Mouse (Mus musculus) Muller cell, postnatal 12 days (primary cell): ENCODE data around the gene Ctr9.

ENCODE experiments used
- DNase-seq: peaks from one replicate; pipeline ENCODE4 v3.0.0-alpha.2; 2015; ENCODE audit errors: inconsistent ontology term

Gene Ctr9

DNA sequence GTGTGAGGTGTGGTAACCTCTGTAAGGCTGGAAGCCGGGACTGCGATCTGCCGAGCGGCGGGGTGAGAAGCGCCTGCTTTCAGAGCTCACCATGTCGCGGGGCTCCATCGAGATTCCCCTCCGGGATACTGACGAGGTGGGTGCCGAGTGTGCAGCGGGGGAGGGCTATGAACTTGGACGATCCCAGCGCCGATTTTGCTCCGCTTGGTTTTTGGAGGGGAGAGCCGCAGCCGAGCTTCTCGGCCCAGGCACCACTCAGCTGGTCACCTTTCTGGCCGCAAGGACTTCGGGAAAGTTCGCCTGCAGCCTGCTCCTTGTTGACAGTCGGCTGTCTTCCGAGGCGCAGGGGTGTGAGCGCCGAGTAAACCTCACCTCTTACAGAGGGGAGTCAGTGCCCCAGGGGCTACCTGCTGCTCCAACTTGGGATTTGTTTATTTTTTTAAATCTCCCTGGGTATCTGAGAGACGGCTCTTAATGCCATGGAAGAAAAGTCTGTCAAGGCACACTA lies 349 bp downstream of the Ctr9 start:
- no peak for DNase-seq

DNA sequence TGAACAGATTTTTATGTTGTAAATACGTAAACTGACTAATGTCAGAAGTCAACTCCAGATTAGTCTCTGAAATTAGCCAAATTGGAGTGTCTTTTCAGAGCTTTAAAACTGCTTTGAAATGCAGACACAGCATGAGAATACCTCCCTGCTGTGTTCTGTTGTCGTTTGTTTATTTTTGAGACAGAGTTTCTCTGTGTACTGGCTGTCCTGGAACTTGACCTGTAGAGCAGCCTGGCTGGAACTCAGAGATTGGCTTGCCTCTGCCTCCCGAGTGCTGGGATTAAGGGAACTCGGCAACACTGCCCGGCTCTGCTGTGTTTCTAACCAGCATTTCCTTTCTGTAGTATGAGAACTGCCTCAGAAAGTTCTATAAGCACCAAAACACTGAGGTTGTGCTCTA lies 20.2 kb downstream of the Ctr9 start:
- DNase-seq = no peak

DNA sequence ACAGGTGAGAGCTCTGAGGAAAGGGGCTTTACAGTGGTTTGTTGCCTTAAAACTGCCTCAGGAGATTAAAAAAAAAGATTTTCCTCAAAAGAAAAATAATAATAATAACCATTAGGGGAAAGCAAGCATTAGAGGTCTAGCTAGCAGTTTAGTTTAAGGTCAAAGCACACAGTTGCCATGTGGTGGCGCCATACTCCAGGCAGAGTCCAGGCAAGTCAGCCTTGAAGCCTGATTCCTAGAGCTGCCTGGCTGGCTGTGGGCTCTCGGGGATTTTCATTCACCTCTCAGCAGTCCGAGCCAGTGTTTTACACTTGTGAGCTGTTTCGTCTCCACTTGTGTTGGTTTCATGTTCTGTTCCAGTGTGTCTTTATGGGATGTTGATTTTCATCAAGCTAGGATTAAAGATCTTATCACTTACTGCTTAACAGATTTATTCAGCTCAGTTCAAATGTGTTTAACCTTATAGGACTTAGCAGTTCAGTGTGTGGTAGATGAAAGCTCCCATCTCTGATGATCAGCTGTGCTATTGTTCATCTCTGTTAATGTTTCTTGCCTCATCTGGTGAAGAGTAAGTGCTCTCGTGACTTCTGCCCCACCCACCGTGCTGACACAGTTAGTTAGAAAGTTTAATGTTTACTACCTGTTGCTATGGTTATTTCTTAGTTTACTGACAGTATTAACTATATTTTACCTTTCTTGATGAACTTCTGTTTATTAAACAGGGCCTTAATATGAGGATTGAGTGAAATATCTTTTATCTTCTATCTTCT lies 21.1 kb downstream of the Ctr9 start:
- no peak for DNase-seq

GRCm38 (mm10) chr7:111055221-111055620 lies 26.5 kb downstream of the Ctr9 start:
- no peak for DNase-seq

DNA sequence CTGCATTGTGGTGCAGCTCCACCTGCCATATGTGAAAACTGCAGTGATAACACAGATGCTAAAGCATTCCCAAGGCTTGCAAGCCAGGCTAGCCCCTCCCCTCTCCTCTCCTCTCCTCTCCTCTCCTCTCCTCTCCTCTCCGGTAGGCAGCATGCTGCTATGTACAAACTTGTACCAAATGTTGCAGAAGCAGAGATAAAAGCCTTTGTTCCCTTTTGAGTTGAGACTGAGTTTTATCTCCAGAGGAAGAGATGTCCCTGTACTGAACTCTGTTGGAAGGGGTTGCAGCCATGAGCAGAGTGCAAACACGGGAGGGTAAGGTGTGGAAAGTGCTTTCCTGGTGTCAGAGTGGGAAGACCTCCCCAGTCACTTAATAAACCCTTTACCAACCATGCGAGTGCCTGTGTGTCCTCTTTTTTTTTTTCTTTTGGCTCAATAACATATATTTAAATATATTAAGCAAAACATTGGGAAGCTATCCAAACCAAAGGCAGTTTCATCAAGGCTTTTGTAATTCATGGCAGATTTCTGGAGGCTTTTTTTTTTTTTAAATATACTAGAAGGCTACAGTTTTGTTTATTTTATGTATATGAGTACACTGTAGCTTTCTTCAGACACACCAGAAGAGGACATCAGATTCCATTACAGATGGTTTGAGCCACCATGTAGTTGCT lies 27.4 kb downstream of the Ctr9 start:
- DNase-seq = no peak

DNA sequence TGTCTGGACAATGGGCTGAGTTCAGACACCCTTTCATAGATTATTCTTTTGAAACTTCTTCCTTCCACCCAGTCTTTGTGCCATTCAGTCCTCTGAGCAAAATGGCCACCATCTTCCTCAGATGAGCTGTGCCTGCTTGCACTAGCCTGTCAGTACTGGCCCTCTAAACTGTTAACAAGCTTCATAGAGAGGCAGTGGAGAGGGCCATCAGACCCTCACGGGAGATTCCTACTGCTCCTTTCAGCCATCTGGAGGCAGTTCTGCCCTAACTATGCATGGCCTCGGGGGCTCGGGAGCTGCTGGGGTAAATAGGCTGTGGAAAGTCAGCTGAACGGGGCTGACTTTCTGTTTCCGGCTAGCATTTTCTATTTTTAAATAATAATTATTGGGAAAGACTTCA lies 30.8 kb downstream of the Ctr9 start:
- DNase-seq = no peak

DNA sequence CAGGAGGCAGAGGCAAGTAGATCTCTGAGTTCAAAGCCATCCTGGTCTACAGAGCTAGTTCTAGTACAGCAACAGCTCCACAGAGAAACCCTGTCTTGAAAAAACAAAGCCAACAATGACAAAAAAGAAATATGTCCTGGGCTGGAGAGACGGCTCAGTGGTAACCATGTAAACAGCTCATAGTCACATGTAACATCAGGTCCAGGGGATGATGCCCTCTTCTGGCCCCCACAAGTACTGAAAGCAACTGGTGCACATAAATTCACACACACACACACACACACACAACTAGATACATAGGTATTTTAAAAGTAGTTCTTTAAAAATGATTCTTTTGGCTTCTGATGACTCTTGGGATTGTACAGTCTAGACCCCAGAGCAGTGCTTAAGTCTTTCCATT lies 34.2 kb downstream of the Ctr9 start:
- DNase-seq = no peak

- no peak for DNase-seq
Observed at GRCm38 (mm10) chr7:111068181-111068580, 39.4 kb downstream of the Ctr9 start.

DNA sequence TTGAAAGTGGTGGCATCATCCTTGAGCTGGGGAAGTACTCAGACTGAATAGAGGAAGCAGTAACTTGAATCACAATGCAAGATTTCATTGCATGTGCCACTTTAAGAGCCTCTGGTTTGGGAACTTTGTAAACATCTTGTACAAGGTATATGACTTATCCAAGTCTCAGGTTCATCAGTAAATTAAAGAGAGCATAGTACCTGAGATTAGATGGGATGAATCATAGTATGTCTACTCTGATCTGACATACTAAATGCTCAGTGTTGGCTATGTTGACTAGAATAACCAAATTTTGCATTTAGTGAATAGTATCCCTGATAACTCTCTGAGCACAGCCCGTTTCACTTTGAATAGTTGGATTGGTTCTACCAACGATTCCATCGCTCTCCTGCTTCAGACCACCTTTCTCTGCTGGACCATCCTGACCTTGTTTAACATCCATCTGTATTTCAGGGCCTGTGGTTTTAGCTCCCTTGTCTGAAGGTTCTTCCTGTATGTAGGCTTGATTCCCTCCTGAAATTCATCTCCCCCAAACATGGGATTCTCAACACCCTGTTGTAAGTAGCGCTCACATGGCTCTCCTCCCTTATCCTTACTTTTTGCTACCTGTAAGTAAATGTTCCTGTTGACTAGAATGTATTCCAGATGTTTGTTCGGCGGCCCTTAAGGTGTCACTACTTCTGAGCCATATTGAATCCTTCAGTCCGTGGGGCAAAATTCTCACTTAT lies 40.9 kb downstream of the Ctr9 start:
- DNase-seq = no peak

- DNase-seq = no peak
Observed at GRCm38 (mm10) chr7:111070167-111070496, 41.4 kb downstream of the Ctr9 start.

GRCm38 (mm10) chr7:111072410-111072809 lies 43.7 kb downstream of the Ctr9 start:
- no peak for DNase-seq

DNA sequence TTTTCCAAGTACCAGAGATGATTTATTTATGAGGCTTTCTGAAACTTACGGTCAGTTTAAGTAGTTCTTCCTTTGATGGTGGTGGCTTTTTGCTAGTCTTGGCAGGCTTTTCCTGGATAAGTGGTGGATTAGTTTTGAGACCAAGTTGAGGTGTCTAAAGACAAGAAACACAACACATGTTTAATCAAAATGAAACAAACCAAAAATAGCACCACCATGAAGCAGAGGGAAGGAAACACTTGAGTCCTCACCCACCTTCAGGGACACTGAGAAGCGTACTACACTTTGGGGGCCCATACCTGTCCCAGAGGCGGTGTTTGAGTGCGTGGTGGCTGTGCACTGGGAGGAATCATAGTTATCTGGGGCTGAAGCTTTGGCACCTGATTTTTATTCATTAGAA lies 46.5 kb downstream of the Ctr9 start:
- no peak for DNase-seq

DNA sequence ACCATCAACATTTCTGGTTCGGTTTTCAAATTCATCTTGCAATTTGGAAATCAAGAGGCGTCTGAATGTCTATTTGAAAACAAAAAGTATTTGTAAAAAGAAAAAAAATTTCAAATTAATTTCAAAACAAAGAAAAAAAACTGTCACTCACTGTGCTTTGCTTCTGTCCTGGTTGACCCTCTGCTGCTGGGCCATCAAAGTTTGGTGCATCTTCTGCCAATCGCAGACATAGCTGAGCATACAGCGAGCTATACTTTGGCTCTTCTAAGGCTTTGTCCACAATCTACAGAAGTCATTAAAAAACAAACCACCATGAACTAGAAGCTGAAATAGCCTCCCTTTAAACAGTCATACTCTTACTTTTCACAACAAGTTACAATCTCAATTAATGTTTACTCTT lies 49.5 kb downstream of the Ctr9 start:
- no peak for DNase-seq

DNA sequence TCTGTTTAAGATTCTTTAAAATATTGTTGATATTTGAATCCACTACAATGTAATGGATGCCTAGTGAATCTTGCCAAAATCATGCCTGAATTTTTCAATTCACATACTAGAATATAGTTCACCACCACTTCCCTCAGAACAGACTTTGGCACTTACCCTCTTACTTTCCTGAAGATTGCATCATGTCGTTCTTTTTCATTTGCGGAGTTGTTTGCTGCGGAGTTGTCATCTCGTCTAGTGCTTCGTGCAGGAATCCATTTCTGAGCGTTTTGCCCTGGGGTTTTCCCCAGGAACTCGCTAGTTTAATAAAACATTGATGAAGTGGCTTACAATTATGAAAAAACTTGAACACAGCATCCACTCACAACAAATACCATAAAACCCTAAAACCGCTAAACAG lies 51.3 kb downstream of the Ctr9 start:
- DNase-seq = no peak

DNA sequence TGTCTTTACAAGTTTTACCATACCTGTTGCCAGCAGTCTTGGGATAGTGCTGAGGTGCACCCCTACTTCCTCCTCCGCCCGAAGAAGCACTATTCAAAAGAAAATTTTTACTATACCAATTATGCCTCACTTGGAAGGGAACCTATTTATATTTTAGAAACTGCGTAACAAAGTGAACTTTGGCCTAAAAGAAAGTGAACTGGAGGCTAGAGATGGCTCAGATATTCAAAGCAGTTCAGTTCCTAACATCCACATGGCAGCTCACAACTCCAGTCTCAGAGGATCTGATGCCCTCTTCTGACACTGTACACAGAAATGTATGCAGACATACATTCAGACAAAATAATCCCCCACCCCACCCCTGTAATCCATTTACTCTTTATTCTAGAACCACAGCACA lies 52.1 kb downstream of the Ctr9 start:
- no peak for DNase-seq

- DNase-seq = peak; percentile 90
Observed at GRCm38 (mm10) chr7:111082043-111082821, 53.5 kb downstream of the Ctr9 start.

GRCm38 (mm10) chr7:111082822-111083732 lies 54.3 kb downstream of the Ctr9 start, which contains the start of gene Eif4g2:
TSS of gene Eif4g2 (minus strand) at chr7:111083030.
- DNase-seq = peak; percentile 99

GRCm38 (mm10) chr7:111083733-111084120 lies 55.0 kb downstream of the Ctr9 start:
- DNase-seq = no peak

GRCm38 (mm10) chr7:111084443-111084842 lies 55.7 kb downstream of the Ctr9 start:
- DNase-seq = no peak

DNA sequence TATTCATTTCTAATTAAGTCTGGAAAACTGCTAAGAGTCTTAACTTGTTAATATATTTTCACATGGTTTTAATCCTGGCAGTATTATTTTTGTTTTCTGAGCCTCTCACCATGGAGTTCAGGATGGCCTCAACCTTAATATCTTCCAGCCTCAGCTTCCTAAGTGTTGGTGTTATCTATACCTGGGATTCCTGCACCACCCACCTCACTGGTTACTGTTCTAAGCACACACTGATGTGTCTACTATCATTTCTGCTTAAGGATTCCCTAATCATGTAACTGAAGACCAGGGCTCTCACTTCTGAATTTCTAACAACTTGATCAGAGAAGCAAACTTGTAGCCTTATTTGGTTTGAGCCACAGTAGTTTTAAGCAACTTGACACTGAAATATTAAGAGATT lies 56.4 kb downstream of the Ctr9 start:
- DNase-seq = no peak

DNA sequence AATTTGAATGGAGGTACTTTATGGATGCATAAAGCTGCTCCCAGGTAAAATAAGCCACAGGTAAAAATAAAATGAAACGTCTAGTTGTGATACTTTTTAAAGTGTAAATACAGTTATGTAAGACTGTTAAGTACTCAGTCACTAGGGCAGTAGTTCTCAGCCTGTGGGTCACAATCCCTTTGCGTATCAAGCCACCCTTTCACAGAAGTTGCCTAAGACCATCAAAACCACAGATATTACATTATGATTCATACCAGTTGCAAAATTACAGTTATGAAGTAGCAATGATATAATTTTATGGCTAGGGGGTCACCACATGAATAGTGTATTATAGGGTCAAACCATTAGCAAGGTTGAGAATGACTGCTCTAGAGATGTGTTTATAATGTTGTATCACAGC lies 66.4 kb downstream of the Ctr9 start:
- DNase-seq = no peak
